Mouse (Mus musculus): ENCODE results near the gene Fli1. TPM values are rescaled to one million over a fixed set of nuclear protein-coding genes. Genes with fewer than 3 reads are reported as not detected.

Fli1 gene
- polyA plus RNA-seq, 1 experiment from 2014 or later = 34.9 TPM

GRCm38 (mm10) chr9:32543923-32544575 is 1.4 kb upstream of the Fli1 start:
- Histone ChIP-seq H3K27me3 (ENCODE audit: control insufficient read depth, insufficient read depth, low read depth, low read length) (peaks cover 22% of the 10 kb centered on the region; the same call in 1 of the 2 replicates), H3K4me1 (replicated peaks; ENCODE audit: control insufficient read depth, insufficient read depth, low read length) (peaks cover 35% of the 10 kb centered on the region), H3K4me2 (ENCODE audit: low read depth, low read length) (peak overlapping the region; percentile 93), H3K9me3 (ENCODE audit: control insufficient read depth, low read length) (no peaks in the 10 kb centered on the region), H3K36me3 (ENCODE audit: control insufficient read depth, insufficient read depth, low read length) (no peaks in the 10 kb centered on the region), H3K9ac (ENCODE audit: low read length) (no peak overlapping the region), H3K4me3 (ENCODE audit: low read length) (no peak overlapping the region), H3K27ac (ENCODE audit: low read length) (peak overlapping the region; percentile 44)
- ATAC-seq (ENCODE audit: low read depth) = peak; percentile 21
- 20% methylated on average over 8 of the region's 8 CpGs for whole genome bisulfite sequencing

GRCm38 (mm10) chr9:32543040-32543581 is 450 bp upstream of the Fli1 start:
- peaks cover 22% of the 10 kb centered on the region; the same call in 1 of the 2 replicates for H3K27me3 ChIP-seq (ENCODE audit: control insufficient read depth, insufficient read depth, low read depth, low read length)
- H3K9ac ChIP-seq (ENCODE audit: low read length) = peak overlapping the region; percentile 65
- peak overlapping the region; percentile 79 for H3K27ac ChIP-seq (ENCODE audit: low read length)
- H3K4me3 ChIP-seq (ENCODE audit: low read length) = peak overlapping the region; percentile 64
- H3K36me3 ChIP-seq (ENCODE audit: control insufficient read depth, insufficient read depth, low read length) = no peaks in the 10 kb centered on the region
- peaks cover 35% of the 10 kb centered on the region for H3K4me1 ChIP-seq (replicated peaks; ENCODE audit: control insufficient read depth, insufficient read depth, low read length)
- H3K4me2 ChIP-seq (ENCODE audit: low read depth, low read length) = peak overlapping the region; percentile 93
- ATAC-seq (ENCODE audit: low read depth) = no peak
- WGBS = 3% methylated on average over 18 of the region's 18 CpGs
- H3K9me3 ChIP-seq (ENCODE audit: control insufficient read depth, low read length) = no peaks in the 10 kb centered on the region

- Histone ChIP-seq H3K27ac (ENCODE audit: low read length) (peak overlapping the region; percentile 89), H3K36me3 (ENCODE audit: control insufficient read depth, insufficient read depth, low read length) (no peaks in the 10 kb centered on the region), H3K4me3 (ENCODE audit: low read length) (peak overlapping the region; percentile 64), H3K4me1 (replicated peaks; ENCODE audit: control insufficient read depth, insufficient read depth, low read length) (peaks cover 30% of the 10 kb centered on the region), H3K9me3 (ENCODE audit: control insufficient read depth, low read length) (no peaks in the 10 kb centered on the region), H3K9ac (ENCODE audit: low read length) (peak overlapping the region; percentile 88), H3K4me2 (ENCODE audit: low read depth, low read length) (peak overlapping the region; percentile 93), H3K27me3 (ENCODE audit: control insufficient read depth, insufficient read depth, low read depth, low read length) (peaks cover 22% of the 10 kb centered on the region; the same call in 1 of the 2 replicates)
- ATAC-seq (ENCODE audit: low read depth) = peak; percentile 53
- under 1% methylated on average over 30 of the region's 30 CpGs for WGBS
These were observed 1.3 kb downstream of the Fli1 start for GRCm38 (mm10) chr9:32541223-32541901.

- Histone ChIP-seq H3K4me3 (ENCODE audit: low read length) (peak overlapping the region; percentile 64), H3K36me3 (ENCODE audit: control insufficient read depth, insufficient read depth, low read length) (no peaks in the 10 kb centered on the region), H3K4me2 (ENCODE audit: low read depth, low read length) (peak overlapping the region; percentile 93), H3K9ac (ENCODE audit: low read length) (peak overlapping the region; percentile 88), H3K27ac (ENCODE audit: low read length) (peak overlapping the region; percentile 89), H3K9me3 (ENCODE audit: control insufficient read depth, low read length) (no peaks in the 10 kb centered on the region), H3K4me1 (replicated peaks; ENCODE audit: control insufficient read depth, insufficient read depth, low read length) (peaks cover 30% of the 10 kb centered on the region), H3K27me3 (ENCODE audit: control insufficient read depth, insufficient read depth, low read depth, low read length) (peaks cover 17% of the 10 kb centered on the region; the same call in 1 of the 2 replicates)
- under 1% methylated on average over 65 of the region's 70 CpGs for WGBS
- ATAC-seq (ENCODE audit: low read depth) = peak; percentile 27
These were observed 2.0 kb downstream of the Fli1 start for GRCm38 (mm10) chr9:32540406-32541222.

GRCm38 (mm10) chr9:32540061-32540405 is 2.6 kb downstream of the Fli1 start:
- Histone ChIP-seq H3K4me2 (ENCODE audit: low read depth, low read length) (peak overlapping the region; percentile 93), H3K27ac (ENCODE audit: low read length) (peak overlapping the region; percentile 89), H3K9ac (ENCODE audit: low read length) (peak overlapping the region; percentile 88), H3K4me1 (replicated peaks; ENCODE audit: control insufficient read depth, insufficient read depth, low read length) (peaks cover 24% of the 10 kb centered on the region), H3K27me3 (ENCODE audit: control insufficient read depth, insufficient read depth, low read depth, low read length) (peaks cover 13% of the 10 kb centered on the region; the same call in 1 of the 2 replicates), H3K36me3 (ENCODE audit: control insufficient read depth, insufficient read depth, low read length) (no peaks in the 10 kb centered on the region), H3K9me3 (ENCODE audit: control insufficient read depth, low read length) (no peaks in the 10 kb centered on the region), H3K4me3 (ENCODE audit: low read length) (peak overlapping the region; percentile 64)
- 4% methylated on average over 13 of the region's 13 CpGs for WGBS
- ATAC-seq (ENCODE audit: low read depth) = peak; percentile 8; the same call in 1 of the 2 replicates

- H3K36me3 ChIP-seq (ENCODE audit: control insufficient read depth, insufficient read depth, low read length) = no peaks in the 10 kb centered on the region
- peaks cover 20% of the 10 kb centered on the region for H3K4me1 ChIP-seq (replicated peaks; ENCODE audit: control insufficient read depth, insufficient read depth, low read length)
- H3K9me3 ChIP-seq (ENCODE audit: control insufficient read depth, low read length) = no peaks in the 10 kb centered on the region
- H3K4me3 ChIP-seq (ENCODE audit: low read length) = peak overlapping the region; percentile 64
- H3K4me2 ChIP-seq (ENCODE audit: low read depth, low read length) = peak overlapping the region; percentile 93
- WGBS = 40% methylated on average over 3 of the region's 3 CpGs
- no peak for ATAC-seq (ENCODE audit: low read depth)
- peaks cover 13% of the 10 kb centered on the region; the same call in 1 of the 2 replicates for H3K27me3 ChIP-seq (ENCODE audit: control insufficient read depth, insufficient read depth, low read depth, low read length)
- H3K9ac ChIP-seq (ENCODE audit: low read length) = peak overlapping the region; percentile 54
- H3K27ac ChIP-seq (ENCODE audit: low read length) = no peak overlapping the region; the same call in 1 of the 2 replicates
These were observed 3.3 kb downstream of the Fli1 start for GRCm38 (mm10) chr9:32539321-32539761.

- Histone ChIP-seq H3K4me1 (replicated peaks; ENCODE audit: control insufficient read depth, insufficient read depth, low read length) (peaks cover 12% of the 10 kb centered on the region), H3K36me3 (ENCODE audit: control insufficient read depth, insufficient read depth, low read length) (no peaks in the 10 kb centered on the region), H3K4me3 (ENCODE audit: low read length) (peak overlapping the region; percentile 64), H3K27me3 (ENCODE audit: control insufficient read depth, insufficient read depth, low read depth, low read length) (peaks cover 8% of the 10 kb centered on the region; the same call in 1 of the 2 replicates), H3K27ac (ENCODE audit: low read length) (no peak overlapping the region), H3K9me3 (ENCODE audit: control insufficient read depth, low read length) (no peaks in the 10 kb centered on the region), H3K9ac (ENCODE audit: low read length) (no peak overlapping the region), H3K4me2 (ENCODE audit: low read depth, low read length) (peak overlapping the region; percentile 93)
- ATAC-seq (ENCODE audit: low read depth) = no peak
- 70% methylated on average over 5 of the region's 5 CpGs for WGBS
These were observed 4.5 kb downstream of the Fli1 start for GRCm38 (mm10) chr9:32538124-32538523.

GRCm38 (mm10) chr9:32537706-32538105 is 5.0 kb downstream of the Fli1 start:
- Histone ChIP-seq H3K9me3 (ENCODE audit: control insufficient read depth, low read length) (no peaks in the 10 kb centered on the region), H3K27me3 (ENCODE audit: control insufficient read depth, insufficient read depth, low read depth, low read length) (peaks cover 4% of the 10 kb centered on the region; the same call in 1 of the 2 replicates), H3K27ac (ENCODE audit: low read length) (no peak overlapping the region), H3K4me3 (ENCODE audit: low read length) (peak overlapping the region; percentile 23), H3K9ac (ENCODE audit: low read length) (0 out of 2 replicates have a peak overlapping the region, but pooled peaks have one; percentile 7), H3K36me3 (ENCODE audit: control insufficient read depth, insufficient read depth, low read length) (no peaks in the 10 kb centered on the region), H3K4me2 (ENCODE audit: low read depth, low read length) (peak overlapping the region; percentile 93), H3K4me1 (replicated peaks; ENCODE audit: control insufficient read depth, insufficient read depth, low read length) (peaks cover 7% of the 10 kb centered on the region)
- no peak for ATAC-seq (ENCODE audit: low read depth)
- WGBS = 59% methylated on average over 6 of the region's 6 CpGs

Data from lung, embryonic 16.5 days (tissue).